Mouse (Mus musculus) lung, embryonic 16.5 days (tissue): ENCODE results near the gene Six1. TPM values are rescaled to one million over a fixed set of nuclear protein-coding genes. Genes with fewer than 3 reads are reported as not detected.

Experiments used
- ATAC-seq: fragments of 200-750 bp; cut with Nextera tagmentation; 2 replicates; pipeline ENCODE4 v1.8.0; 2017; ENCODE audit warnings: low read depth, mild to moderate bottlenecking, moderate library complexity
- H3K27ac ChIP-seq: fragments of 300-500 bp; sonication (generic); 2 replicates; pipeline ENCODE4 v1.5.1; 2014; ENCODE audit warnings: mild to moderate bottlenecking, control low read depth, low read length
- H3K27me3 ChIP-seq: fragments of 300-500 bp; sonication (generic); 2 replicates; pipeline ENCODE4 v1.6.1; 2014; ENCODE audit warnings: low read depth, low read length, mixed read lengths; ENCODE audit not compliant: control insufficient read depth, insufficient read depth
- H3K36me3 ChIP-seq: fragments of 300-500 bp; sonication (generic); 2 replicates; pipeline ENCODE4 v1.6.1; 2014; ENCODE audit warnings: low read length; ENCODE audit not compliant: control insufficient read depth, insufficient read depth
- H3K4me1 ChIP-seq: fragments of 300-500 bp; sonication (generic); replicated peaks from 2 replicates; pipeline ENCODE4 v1.6.1; 2014; ENCODE audit warnings: low read length, mixed read lengths; ENCODE audit not compliant: control insufficient read depth, insufficient read depth
- H3K4me2 ChIP-seq: fragments of 300-500 bp; sonication (generic); 2 replicates; pipeline ENCODE4 v1.6.1; 2014; ENCODE audit warnings: low read depth, low read length, control low read depth
- H3K4me3 ChIP-seq: fragments of 300-500 bp; sonication (generic); 2 replicates; pipeline ENCODE4 v1.5.1; 2014; ENCODE audit warnings: mild to moderate bottlenecking, low read length, control low read depth
- H3K9ac ChIP-seq: fragments of 300-500 bp; sonication (generic); 2 replicates; pipeline ENCODE4 v1.6.1; 2014; ENCODE audit warnings: low read length, control low read depth
- H3K9me3 ChIP-seq: fragments of 300-500 bp; sonication (generic); 2 replicates; pipeline ENCODE4 v1.6.1; 2016; ENCODE audit warnings: low read length; ENCODE audit not compliant: control insufficient read depth
- WGBS: fragments of 180-500 bp; shearing (Covaris S2); extraction: QIAGEN DNeasy Blood & Tissue Kit; methylation state at CpG from one replicate; pipeline ENCODE4 v1.1.7; 2014; 5-methylcytosine and 5-hydroxymethylcytosine counted together
- polyA plus RNA-seq: library from polyadenylated mRNA; unstranded; fragments of >200 nt; fragmentation: Nextera tagmentation; extraction: Ambion mirVana; gene quantifications from 2 replicates; pipeline ENCODE4 v1.2.1, GENCODE M21; 2015

Gene Six1
- polyA plus RNA-seq, 1 experiment from 2014 or later, result 1.3 TPM

- Histone ChIP-seq H3K27ac (no peak overlapping the region), H3K36me3 (no peaks in the 10 kb centered on the region), H3K4me2 (no peak overlapping the region), H3K9me3 (no peaks in the 10 kb centered on the region), H3K27me3 (no peaks in the 10 kb centered on the region), H3K4me1 (no peaks in the 10 kb centered on the region), H3K4me3 (no peak overlapping the region), H3K9ac (no peak overlapping the region)
- ATAC-seq, result no peak
- 90% methylated on average over 3 of the region's 3 CpGs for WGBS
These were observed 57.0 kb downstream of the Six1 start for GRCm38 (mm10) chr12:72996646-72997045.

Other genes with a start within 250 kb of the Six1 start
- not detected in 2 replicates for gene Six6, start 114.0 kb downstream of the Six1 start, polyA plus RNA-seq
- gene 4930447C04Rik, start 113.1 kb downstream of the Six1 start, polyA plus RNA-seq, result 0.50 and 1.2 TPM in 2 replicates
- gene Six4, start 59.6 kb upstream of the Six1 start, polyA plus RNA-seq, result 1.9 and 2.2 TPM in 2 replicates
- 28.3 and 29.6 TPM in 2 replicates for gene Mnat1, start 69.8 kb upstream of the Six1 start, polyA plus RNA-seq
- 16.4 and 17.6 TPM in 2 replicates for gene Trmt5, start 232.8 kb upstream of the Six1 start, polyA plus RNA-seq
- 8.9 and 10.4 TPM in 2 replicates for gene Slc38a6, start 232.9 kb upstream of the Six1 start, polyA plus RNA-seq